Mouse (Mus musculus): ENCODE results near the gene Hsp90b1. TPM values are rescaled to one million over a fixed set of nuclear protein-coding genes. Genes with fewer than 3 reads are reported as not detected.

Hsp90b1 gene
- 280 TPM for polyA plus RNA-seq (2014; fragmentation: Illumina TruSeq; extraction: RNeasy Lipid Tissue Mini Kit (QIAGEN cat#74804); ENCODE audit: low read depth, low replicate concordance)

GRCm38 (mm10) chr10:86705318-86705921 is at the start of gene Hsp90b1, which contains the start of gene Ttc41:
TSS of gene Hsp90b1 (minus strand) at chr10:86705509.
TSS of gene Ttc41 (plus strand) at chr10:86705811.

Other genes with a start within 250 kb of the Hsp90b1 start
- gene Syn3, start 206.6 kb downstream of the Hsp90b1 start, polyA plus RNA-seq (2014; fragmentation: Illumina TruSeq; extraction: RNeasy Lipid Tissue Mini Kit (QIAGEN cat#74804); ENCODE audit: low read depth, low replicate concordance) = 0.16 TPM
- gene Ttc41, start 302 bp upstream of the Hsp90b1 start, polyA plus RNA-seq (2014; fragmentation: Illumina TruSeq; extraction: RNeasy Lipid Tissue Mini Kit (QIAGEN cat#74804); ENCODE audit: low read depth, low replicate concordance) = 2.6 TPM
- 4.6 TPM for gene Gm49358, start 58.5 kb upstream of the Hsp90b1 start, polyA plus RNA-seq (2014; fragmentation: Illumina TruSeq; extraction: RNeasy Lipid Tissue Mini Kit (QIAGEN cat#74804); ENCODE audit: low read depth, low replicate concordance)
- 30.1 TPM for gene Nt5dc3, start 73.5 kb upstream of the Hsp90b1 start, polyA plus RNA-seq (2014; fragmentation: Illumina TruSeq; extraction: RNeasy Lipid Tissue Mini Kit (QIAGEN cat#74804); ENCODE audit: low read depth, low replicate concordance)

All from heart, adult 10 weeks (tissue).